21 mouse cellular contexts compared by ENCODE assay signal in the genomic region with DNA sequence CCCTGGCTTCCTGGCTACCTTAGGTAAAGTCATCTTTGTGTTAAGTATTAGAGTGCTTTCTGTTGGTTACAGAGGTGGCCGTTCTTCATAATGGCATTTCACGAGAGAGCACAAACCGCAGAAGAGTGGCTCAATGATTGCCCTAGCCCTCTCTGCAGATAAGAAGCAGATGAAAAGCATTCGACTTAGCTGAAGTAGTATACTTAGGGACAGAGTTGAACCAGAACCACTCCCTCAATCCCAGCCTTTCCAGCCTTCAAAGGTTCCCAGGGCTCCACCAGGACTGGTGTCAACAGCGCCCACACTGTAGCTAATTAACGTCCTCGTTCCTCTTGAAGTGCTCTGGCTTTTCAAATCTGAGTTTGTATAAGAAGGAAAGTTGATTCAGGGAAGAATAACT.
A peak's percentile ranks its signal among the peaks of the same experiment; 100 is the strongest.
DNase-seq lines count a peak whose midpoint lies in the region; ATAC-seq and TF ChIP-seq lines count a peak whose summit lies in the region.
"Had no signal": no experiment of that assay in that cellular context is flagged by ENCODE, and none has a peak within 500 bp of the region (broad histone marks: within the 10 kb centered on the region; RNA-seq: fewer than 3 reads in every experiment).

No protein-coding gene starts in this region.

- no peak overlapping the region for H3K4me3 ChIP-seq in heart, embryonic 13.5 days
- no peak overlapping the region for H3K4me3 ChIP-seq in lung, embryonic 14.5 days (ENCODE audit: low read depth, low read length)
- H3K4me3 ChIP-seq in lung, adult 2 months (replicated peaks; ENCODE audit: extremely low read depth, low read depth, low read length) = no peak overlapping the region
- H3K4me3 ChIP-seq in lung, postnatal 0 days (ENCODE audit: low read depth, low read length) = no peak overlapping the region
- H3K4me3 ChIP-seq: embryonic facial prominence, embryonic 15.5 days; erythroblast, embryonic 14.5 days; forebrain, embryonic 10.5 days; hindbrain, embryonic 15.5 days had no signal

- H3K9me3 ChIP-seq in heart, embryonic 13.5 days = no peaks in the 10 kb centered on the region
- no peaks in the 10 kb centered on the region for H3K9me3 ChIP-seq in lung, embryonic 14.5 days (ENCODE audit: low read depth, low read length)
- H3K9me3 ChIP-seq in lung, postnatal 0 days (ENCODE audit: low read length) = no peaks in the 10 kb centered on the region
- H3K9me3 ChIP-seq: embryonic facial prominence, embryonic 15.5 days; forebrain, embryonic 10.5 days; hindbrain, embryonic 15.5 days had no signal

- DNase-seq in heart, adult 9 months (ENCODE audit: low spot score in 2 of 2) = no peak
- peak; percentile 48 for DNase-seq in lung, embryonic 14.5 days
- DNase-seq in lung, adult 2 months = no peak
- DNase-seq in lung, postnatal 0 days (ENCODE audit: low spot score) = peak; percentile 69
- DNase-seq in lung, postnatal 36 days = peak; percentile 20
- DNase-seq in spleen, adult 12 weeks (ENCODE audit: low spot score) = no peak
- DNase-seq: adrenal gland, postnatal 14 days; cerebellum, adult 18-20 months; cerebellum, adult 9-11 months; cerebellum, postnatal 36 days; gastrocnemius, postnatal 36 days; heart, adult 11 months had no signal

- TF ChIP-seq EP300 in lung, postnatal 0 days (IDR thresholded peaks at IDR 0.05) = peak; percentile 86

- H3K36me3 ChIP-seq in heart, embryonic 13.5 days = no peaks in the 10 kb centered on the region
- H3K36me3 ChIP-seq in lung, embryonic 14.5 days (ENCODE audit: insufficient read depth) = no peaks in the 10 kb centered on the region
- H3K36me3 ChIP-seq in lung, postnatal 0 days (ENCODE audit: insufficient read depth, low read length) = no peaks in the 10 kb centered on the region
- H3K36me3 ChIP-seq: embryonic facial prominence, embryonic 15.5 days; forebrain, embryonic 10.5 days; hindbrain, embryonic 15.5 days had no signal

- peak overlapping the region; percentile 46; the same call in 1 of the 2 replicates for H3K27ac ChIP-seq in heart, embryonic 13.5 days (replicated peaks)
- H3K27ac ChIP-seq in lung, embryonic 14.5 days (ENCODE audit: low read depth) = peak overlapping the region; percentile 9; the same call in 1 of the 2 replicates
- H3K27ac ChIP-seq in lung, postnatal 0 days (ENCODE audit: low read length) = no peak overlapping the region
- H3K27ac ChIP-seq: embryonic facial prominence, embryonic 15.5 days; forebrain, embryonic 10.5 days; hindbrain, embryonic 15.5 days had no signal

- H3K4me1 ChIP-seq in heart, embryonic 13.5 days = peaks cover 72% of the 10 kb centered on the region
- peaks cover 15% of the 10 kb centered on the region for H3K4me1 ChIP-seq in lung, embryonic 14.5 days (ENCODE audit: insufficient read depth)
- peaks cover 4% of the 10 kb centered on the region; the same call in 1 of the 2 replicates for H3K4me1 ChIP-seq in lung, adult 2 months (ENCODE audit: control insufficient read depth, insufficient read depth, low read length)
- peaks cover 13% of the 10 kb centered on the region for H3K4me1 ChIP-seq in lung, postnatal 0 days (ENCODE audit: insufficient read depth, low read depth, low read length)

- no peak overlapping the region for H3K9ac ChIP-seq in heart, embryonic 13.5 days
- H3K9ac ChIP-seq in lung, embryonic 14.5 days = no peak overlapping the region
- H3K9ac ChIP-seq in lung, postnatal 0 days (replicated peaks; ENCODE audit: low read depth) = no peak overlapping the region
- H3K9ac ChIP-seq: embryonic facial prominence, embryonic 15.5 days; hindbrain, embryonic 15.5 days had no signal

- H3K4me2 ChIP-seq in heart, embryonic 13.5 days = peak overlapping the region; percentile 10; the same call in 1 of the 2 replicates
- H3K4me2 ChIP-seq in lung, embryonic 14.5 days = no peak overlapping the region
- H3K4me2 ChIP-seq in lung, postnatal 0 days (replicated peaks; ENCODE audit: low read depth, low read length) = no peak overlapping the region
- H3K4me2 ChIP-seq: embryonic facial prominence, embryonic 15.5 days; hindbrain, embryonic 15.5 days had no signal

- TF ChIP-seq CTCF in lung, embryonic 14.5 days (IDR thresholded peaks at IDR 0.05; ENCODE audit: low read depth) = no peak
- no peak for TF ChIP-seq CTCF in lung, adult 2 months (IDR thresholded peaks at IDR 0.05; ENCODE audit: insufficient read depth, low read length)
- no peak for TF ChIP-seq CTCF in lung, postnatal 0 days (IDR thresholded peaks at IDR 0.05)

- no peaks in the 10 kb centered on the region for H3K27me3 ChIP-seq in heart, embryonic 13.5 days (replicated peaks)
- no peaks in the 10 kb centered on the region for H3K27me3 ChIP-seq in lung, embryonic 14.5 days (ENCODE audit: insufficient read depth, low read length)
- no peaks in the 10 kb centered on the region for H3K27me3 ChIP-seq in lung, postnatal 0 days (replicated peaks; ENCODE audit: insufficient read depth, low read length)
- H3K27me3 ChIP-seq: CH12.LX; hindbrain, embryonic 15.5 days had no signal

- TF ChIP-seq POLR2A in lung, adult 2 months (IDR thresholded peaks at IDR 0.05; ENCODE audit: borderline replicate concordance, extremely low read depth, low read depth, low read length) = no peak

- no peak for ATAC-seq in heart, embryonic 13.5 days (ENCODE audit: extremely low read depth, insufficient number of reproducible peaks, low FRiP score, low TSS enrichment)
- ATAC-seq in lung, embryonic 14.5 days (ENCODE audit: insufficient read depth) = 0 out of 2 replicates have a peak, but pooled peaks have one; percentile 39
- ATAC-seq in lung, postnatal 0 days = peak; percentile 91
- ATAC-seq: activated CD4-positive, CD25-positive, alpha-beta regulatory T cell, adult 4 months; forebrain, embryonic 14.5 days; Patski had no signal

- 26% methylated on average over 7 of the region's 7 CpGs for WGBS in heart, embryonic 13.5 days
- 22% methylated on average over 7 of the region's 7 CpGs for WGBS in lung, embryonic 14.5 days
- 66% methylated on average over 7 of the region's 7 CpGs for WGBS in lung, adult 2 months
- 32% methylated on average over 7 of the region's 7 CpGs for WGBS in lung, postnatal 0 days

Comparison
In these comparisons a context has a peak if more than half of its experiments do, and no peak if none do; other contexts are left out.
1. DNase-seq: peak in lung, embryonic 14.5 days (single experiment), lung, postnatal 0 days (single experiment) and lung, postnatal 36 days (single experiment); none in heart, adult 9 months (0 of 2), lung, adult 2 months (single experiment) and spleen, adult 12 weeks (single experiment).